Mouse (Mus musculus): ENCODE results near the gene Gtpbp1. TPM values are rescaled to one million over a fixed set of nuclear protein-coding genes. Genes with fewer than 3 reads are reported as not detected.

Gtpbp1 gene
- polyA plus RNA-seq, 1 experiment from 2014 or later: 28.1 TPM

DNA sequence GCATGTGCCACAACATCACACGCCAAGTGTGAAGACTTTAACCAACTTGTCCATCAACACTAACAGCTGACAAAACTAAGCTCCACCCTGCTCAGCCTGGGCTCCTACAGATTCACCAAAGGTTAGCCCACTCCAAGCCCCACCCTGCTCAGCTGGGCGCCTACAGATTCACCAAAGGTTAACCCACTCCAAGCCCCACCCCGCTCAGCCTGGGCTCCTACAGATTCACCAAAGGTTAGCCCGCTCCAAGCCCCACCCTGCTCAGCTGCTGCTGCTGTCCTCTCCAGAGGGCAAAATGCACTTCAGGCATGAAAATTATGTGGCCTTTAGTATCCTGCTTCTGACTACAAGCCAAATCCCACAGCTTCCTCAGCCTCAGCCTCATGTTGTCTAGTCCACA is 8.7 kb upstream of the Gtpbp1 start:
- 84% methylated on average over 4 of the region's 4 CpGs for WGBS
- H3K36me3 ChIP-seq (ENCODE audit: control insufficient read depth, insufficient read depth, low read length): no peaks in the 10 kb centered on the region
- no peaks in the 10 kb centered on the region for H3K27me3 ChIP-seq (ENCODE audit: control insufficient read depth, insufficient read depth, low read length)
- no peak for DNase-seq (ENCODE audit: low spot score)
- no peak for ATAC-seq (ENCODE audit: low FRiP score)
- no peak overlapping the region for H3K4me3 ChIP-seq (ENCODE audit: low read depth, low read length)
- no peaks in the 10 kb centered on the region for H3K9me3 ChIP-seq (ENCODE audit: control insufficient read depth, low read length)
- no peak overlapping the region for H3K27ac ChIP-seq (ENCODE audit: low read depth, low read length)
- H3K9ac ChIP-seq (ENCODE audit: low read depth, low read length): no peak overlapping the region
- no peak overlapping the region for H3K4me2 ChIP-seq (replicated peaks; ENCODE audit: low read depth, low read length)
- H3K4me1 ChIP-seq (replicated peaks; ENCODE audit: control insufficient read depth, insufficient read depth, low read length): peaks cover 12% of the 10 kb centered on the region; the same call in 1 of the 2 replicates

GRCm38 (mm10) chr15:79683146-79683545 is 7.5 kb upstream of the Gtpbp1 start:
- no peaks in the 10 kb centered on the region for H3K36me3 ChIP-seq (ENCODE audit: control insufficient read depth, insufficient read depth, low read length)

DNA sequence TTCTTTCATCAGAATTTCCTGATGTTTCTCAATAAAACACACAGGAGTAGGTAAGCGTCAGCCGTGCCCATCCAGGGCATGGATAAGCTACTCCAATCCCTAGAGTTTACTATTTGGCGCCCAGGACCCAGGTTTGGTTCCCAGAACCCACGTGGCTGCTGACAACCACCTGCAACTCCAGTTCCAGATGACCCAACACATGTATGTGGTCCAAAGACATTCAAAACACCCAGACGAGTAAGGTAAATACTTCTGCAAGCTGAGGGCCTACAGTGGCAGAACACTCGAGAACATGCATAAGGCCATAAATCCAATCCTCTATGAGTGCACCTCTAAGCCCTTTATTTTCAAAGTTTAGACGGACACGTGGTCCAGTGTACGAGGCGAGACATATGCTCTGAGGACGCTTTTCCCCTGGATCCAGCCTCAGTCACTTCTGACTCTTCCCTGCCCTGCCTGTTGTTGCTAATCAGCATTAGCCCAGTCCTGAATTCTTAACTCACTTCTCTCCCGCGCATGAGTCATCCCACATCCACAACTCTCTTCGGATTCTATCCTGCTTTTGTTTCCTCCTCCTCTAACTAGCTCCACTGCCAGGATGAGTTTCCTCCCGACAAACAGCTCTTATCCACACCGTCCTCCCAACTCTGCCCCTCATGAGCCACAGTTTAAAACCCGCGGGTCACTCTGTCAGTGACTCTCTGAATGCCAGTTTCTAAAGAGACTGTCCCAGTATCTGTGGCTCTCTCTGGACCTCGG is 6.8 kb upstream of the Gtpbp1 start:
- Histone ChIP-seq H3K9ac (ENCODE audit: low read depth, low read length) (no peak overlapping the region), H3K27me3 (ENCODE audit: control insufficient read depth, insufficient read depth, low read length) (no peaks in the 10 kb centered on the region), H3K4me1 (replicated peaks; ENCODE audit: control insufficient read depth, insufficient read depth, low read length) (peaks cover 12% of the 10 kb centered on the region; the same call in 1 of the 2 replicates), H3K9me3 (ENCODE audit: control insufficient read depth, low read length) (no peaks in the 10 kb centered on the region), H3K4me3 (ENCODE audit: low read depth, low read length) (no peak overlapping the region), H3K27ac (ENCODE audit: low read depth, low read length) (no peak overlapping the region), H3K4me2 (replicated peaks; ENCODE audit: low read depth, low read length) (peak overlapping the region; percentile 9; the same call in 1 of the 2 replicates), H3K36me3 (ENCODE audit: control insufficient read depth, insufficient read depth, low read length) (no peaks in the 10 kb centered on the region)
- ATAC-seq (ENCODE audit: low FRiP score) (no peak), DNase-seq (ENCODE audit: low spot score) (no peak)
- 82% methylated on average over 19 of the region's 19 CpGs for WGBS

More at GRCm38 (mm10) chr15:79683146-79683545, 7.5 kb upstream of the Gtpbp1 start:
- DNase-seq (ENCODE audit: low spot score) (no peak), ATAC-seq (ENCODE audit: low FRiP score) (no peak)
- H3K9me3 ChIP-seq (ENCODE audit: control insufficient read depth, low read length): no peaks in the 10 kb centered on the region
- H3K27me3 ChIP-seq (ENCODE audit: control insufficient read depth, insufficient read depth, low read length): no peaks in the 10 kb centered on the region
- H3K27ac ChIP-seq (ENCODE audit: low read depth, low read length): no peak overlapping the region
- H3K4me1 ChIP-seq (replicated peaks; ENCODE audit: control insufficient read depth, insufficient read depth, low read length): peaks cover 12% of the 10 kb centered on the region; the same call in 1 of the 2 replicates
- no peak overlapping the region for H3K4me2 ChIP-seq (replicated peaks; ENCODE audit: low read depth, low read length)
- no peak overlapping the region for H3K9ac ChIP-seq (ENCODE audit: low read depth, low read length)
- H3K4me3 ChIP-seq (ENCODE audit: low read depth, low read length): no peak overlapping the region
- 91% methylated on average over 6 of the region's 6 CpGs for WGBS

- WGBS: 88% methylated on average over 6 of the region's 6 CpGs
- DNase-seq (ENCODE audit: low spot score) (no peak), ATAC-seq (ENCODE audit: low FRiP score) (no peak)
- peaks cover 12% of the 10 kb centered on the region; the same call in 1 of the 2 replicates for H3K4me1 ChIP-seq (replicated peaks; ENCODE audit: control insufficient read depth, insufficient read depth, low read length)
- no peak overlapping the region for H3K27ac ChIP-seq (ENCODE audit: low read depth, low read length)
- H3K4me2 ChIP-seq (replicated peaks; ENCODE audit: low read depth, low read length): no peak overlapping the region; the same call in 1 of the 2 replicates
- H3K9ac ChIP-seq (ENCODE audit: low read depth, low read length): peak overlapping the region; percentile 9; the same call in 1 of the 2 replicates
- no peaks in the 10 kb centered on the region for H3K27me3 ChIP-seq (ENCODE audit: control insufficient read depth, insufficient read depth, low read length)
- no peak overlapping the region for H3K4me3 ChIP-seq (ENCODE audit: low read depth, low read length)
- no peaks in the 10 kb centered on the region for H3K36me3 ChIP-seq (ENCODE audit: control insufficient read depth, insufficient read depth, low read length)
- no peaks in the 10 kb centered on the region for H3K9me3 ChIP-seq (ENCODE audit: control insufficient read depth, low read length)
Measured at GRCm38 (mm10) chr15:79684616-79685015, 6.0 kb upstream of the Gtpbp1 start.

DNA sequence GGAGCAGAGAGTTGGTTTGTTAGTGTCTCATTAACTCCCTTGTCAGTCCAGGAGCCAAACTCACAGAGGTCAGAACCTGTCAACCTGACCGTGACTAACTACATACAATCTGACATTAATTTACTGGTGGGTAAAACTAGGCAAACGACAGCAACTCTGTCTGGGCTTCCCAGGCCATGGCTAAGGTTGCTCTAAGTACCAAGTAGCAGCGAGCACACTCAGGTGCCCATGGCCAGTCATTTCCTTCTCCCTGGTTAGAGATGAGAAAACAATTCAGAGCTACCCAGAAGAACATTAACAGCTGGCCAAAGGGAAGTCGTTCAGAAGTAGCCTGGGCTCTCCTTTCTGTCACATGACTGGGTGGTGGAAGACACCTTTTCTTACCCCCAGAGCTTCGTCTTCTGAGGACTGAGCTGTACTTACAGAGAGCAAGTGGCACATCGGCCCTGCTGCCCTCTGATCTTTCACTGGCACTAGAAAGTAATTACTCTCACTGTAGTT is 5.5 kb upstream of the Gtpbp1 start:
- Histone ChIP-seq H3K4me3 (ENCODE audit: low read depth, low read length) (no peak overlapping the region; the same call in 1 of the 2 replicates), H3K4me2 (replicated peaks; ENCODE audit: low read depth, low read length) (peak overlapping the region; percentile 82), H3K36me3 (ENCODE audit: control insufficient read depth, insufficient read depth, low read length) (no peaks in the 10 kb centered on the region), H3K27ac (ENCODE audit: low read depth, low read length) (no peak overlapping the region), H3K9me3 (ENCODE audit: control insufficient read depth, low read length) (no peaks in the 10 kb centered on the region), H3K27me3 (ENCODE audit: control insufficient read depth, insufficient read depth, low read length) (no peaks in the 10 kb centered on the region), H3K4me1 (replicated peaks; ENCODE audit: control insufficient read depth, insufficient read depth, low read length) (peaks cover 12% of the 10 kb centered on the region; the same call in 1 of the 2 replicates), H3K9ac (ENCODE audit: low read depth, low read length) (peak overlapping the region; percentile 4; the same call in 1 of the 2 replicates)
- ATAC-seq (ENCODE audit: low FRiP score) (no peak), DNase-seq (ENCODE audit: low spot score) (no peak)
- WGBS: 48% methylated on average over 6 of the region's 6 CpGs

- 26% methylated on average over 15 of the region's 15 CpGs for WGBS
- no peak overlapping the region for H3K27ac ChIP-seq (ENCODE audit: low read depth, low read length)
Measured at GRCm38 (mm10) chr15:79686046-79686869, 4.4 kb upstream of the Gtpbp1 start.

DNA sequence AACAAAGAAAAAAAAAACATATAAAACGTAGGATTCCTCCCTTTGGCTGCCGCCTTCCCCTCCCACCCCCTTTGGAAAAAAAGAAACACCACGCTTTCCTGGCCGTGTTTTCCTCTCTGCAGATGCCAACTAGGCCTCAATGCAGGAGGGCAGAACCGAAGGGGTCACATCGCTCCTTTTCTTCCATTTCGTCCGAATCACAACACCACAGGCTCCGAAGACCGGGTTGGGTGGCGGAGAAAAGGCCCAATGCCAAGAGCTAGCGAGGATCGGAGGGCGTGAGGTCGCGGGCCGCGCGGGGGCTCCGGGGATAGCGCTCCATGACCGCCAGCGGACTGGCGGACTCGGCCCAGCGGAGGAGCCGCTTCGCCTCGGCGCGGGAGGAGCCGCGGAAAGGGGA is 3.5 kb upstream of the Gtpbp1 start:
- no peaks in the 10 kb centered on the region for H3K9me3 ChIP-seq (ENCODE audit: control insufficient read depth, low read length)
- DNase-seq (ENCODE audit: low spot score) (no peak), ATAC-seq (ENCODE audit: low FRiP score) (no peak)
- H3K4me1 ChIP-seq (replicated peaks; ENCODE audit: control insufficient read depth, insufficient read depth, low read length): peaks cover 12% of the 10 kb centered on the region; the same call in 1 of the 2 replicates
- H3K36me3 ChIP-seq (ENCODE audit: control insufficient read depth, insufficient read depth, low read length): no peaks in the 10 kb centered on the region
- peak overlapping the region; percentile 88 for H3K9ac ChIP-seq (ENCODE audit: low read depth, low read length)
- peak overlapping the region; percentile 84 for H3K27ac ChIP-seq (ENCODE audit: low read depth, low read length)
- peak overlapping the region; percentile 82 for H3K4me2 ChIP-seq (replicated peaks; ENCODE audit: low read depth, low read length)
- H3K27me3 ChIP-seq (ENCODE audit: control insufficient read depth, insufficient read depth, low read length): no peaks in the 10 kb centered on the region
- peak overlapping the region; percentile 87 for H3K4me3 ChIP-seq (ENCODE audit: low read depth, low read length)
- WGBS: under 1% methylated on average over 32 of the region's 33 CpGs

More at GRCm38 (mm10) chr15:79686046-79686869, 4.4 kb upstream of the Gtpbp1 start:
- H3K4me1 ChIP-seq (replicated peaks; ENCODE audit: control insufficient read depth, insufficient read depth, low read length): peaks cover 12% of the 10 kb centered on the region; the same call in 1 of the 2 replicates
- no peaks in the 10 kb centered on the region for H3K36me3 ChIP-seq (ENCODE audit: control insufficient read depth, insufficient read depth, low read length)
- no peaks in the 10 kb centered on the region for H3K9me3 ChIP-seq (ENCODE audit: control insufficient read depth, low read length)
- peak overlapping the region; percentile 42 for H3K9ac ChIP-seq (ENCODE audit: low read depth, low read length)
- ATAC-seq (ENCODE audit: low FRiP score): no peak
- H3K27me3 ChIP-seq (ENCODE audit: control insufficient read depth, insufficient read depth, low read length): no peaks in the 10 kb centered on the region
- peak overlapping the region; percentile 82 for H3K4me2 ChIP-seq (replicated peaks; ENCODE audit: low read depth, low read length)
- DNase-seq (ENCODE audit: low spot score): no peak
- peak overlapping the region; percentile 87 for H3K4me3 ChIP-seq (ENCODE audit: low read depth, low read length)

DNA sequence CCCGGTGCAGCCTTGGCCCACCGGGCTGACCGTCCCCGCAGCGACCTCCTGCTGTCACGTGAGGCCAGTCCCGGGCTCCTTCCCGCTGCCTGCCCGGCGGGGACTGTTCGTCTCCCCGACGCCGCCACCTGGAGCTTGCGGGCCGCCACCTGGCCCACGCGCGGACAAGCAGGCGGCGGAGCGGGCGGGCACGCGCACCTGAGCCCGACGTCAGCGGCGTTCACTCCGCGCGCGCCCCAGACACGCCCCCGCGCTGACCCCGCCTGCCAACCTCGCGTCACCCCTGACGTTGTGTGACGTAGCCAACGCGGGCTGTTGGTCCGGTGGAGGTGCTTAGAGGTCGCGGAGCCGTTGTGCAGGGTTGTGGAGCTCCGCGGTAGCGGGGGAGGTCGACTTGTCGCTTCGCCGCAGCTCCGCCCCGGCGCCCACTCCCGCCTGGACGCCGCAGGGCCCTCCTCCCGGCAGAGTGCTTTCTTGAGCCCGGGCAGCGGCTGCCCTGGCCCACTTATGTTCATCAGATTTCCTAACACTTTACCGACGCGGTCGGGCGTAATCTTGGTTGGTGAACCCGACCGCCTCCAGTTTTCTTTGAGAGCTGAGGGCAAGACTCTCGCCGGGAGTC is 2.9 kb upstream of the Gtpbp1 start, which contains the start of gene Josd1:
Josd1 (minus strand) TSS at position 274 of the 622 bp plus-strand sequence.
- Histone ChIP-seq H3K4me1 (replicated peaks; ENCODE audit: control insufficient read depth, insufficient read depth, low read length) (peaks cover 12% of the 10 kb centered on the region; the same call in 1 of the 2 replicates), H3K9me3 (ENCODE audit: control insufficient read depth, low read length) (no peaks in the 10 kb centered on the region), H3K27ac (ENCODE audit: low read depth, low read length) (peak within 1 kb of the TSS; percentile 84), H3K36me3 (ENCODE audit: control insufficient read depth, insufficient read depth, low read length) (no peaks in the 10 kb centered on the region), H3K4me3 (ENCODE audit: low read depth, low read length) (peak within 1 kb of the TSS; percentile 87), H3K9ac (ENCODE audit: low read depth, low read length) (peak within 1 kb of the TSS; percentile 88), H3K4me2 (replicated peaks; ENCODE audit: low read depth, low read length) (peak within 1 kb of the TSS; percentile 82), H3K27me3 (ENCODE audit: control insufficient read depth, insufficient read depth, low read length) (no peaks in the 10 kb centered on the region)
- ATAC-seq (ENCODE audit: low FRiP score) (peak; percentile 63), DNase-seq (ENCODE audit: low spot score) (peak; percentile 93)
- under 1% methylated on average over 52 of the region's 72 CpGs for WGBS

Measured in hindbrain, embryonic 11.5 days (tissue).